Mouse (Mus musculus) adrenal gland, postnatal 25 days (tissue): ENCODE data around the gene Hist1h3b. TPM values are rescaled to one million over a fixed set of nuclear protein-coding genes. Genes with fewer than 3 reads are reported as not detected.

ENCODE experiments used
- DNase-seq: peaks from one replicate; pipeline ENCODE4 v3.0.0; 2021; ENCODE audit warnings: mixed read lengths
- microRNA-seq, 2 experiments: library from miRNA; unstranded; fragments of <30 nt; microRNA quantifications; one replicate each; pipeline ENCODE4 v1.2.0; 2021
- total RNA-seq: library from RNA; stranded (reverse); gene quantifications from 2 replicates; pipeline ENCODE4 v1.2.3, GENCODE M21; 2021

The Hist1h3b gene
- total RNA-seq, 1 experiment from 2014 or later = 94.0 TPM

DNA sequence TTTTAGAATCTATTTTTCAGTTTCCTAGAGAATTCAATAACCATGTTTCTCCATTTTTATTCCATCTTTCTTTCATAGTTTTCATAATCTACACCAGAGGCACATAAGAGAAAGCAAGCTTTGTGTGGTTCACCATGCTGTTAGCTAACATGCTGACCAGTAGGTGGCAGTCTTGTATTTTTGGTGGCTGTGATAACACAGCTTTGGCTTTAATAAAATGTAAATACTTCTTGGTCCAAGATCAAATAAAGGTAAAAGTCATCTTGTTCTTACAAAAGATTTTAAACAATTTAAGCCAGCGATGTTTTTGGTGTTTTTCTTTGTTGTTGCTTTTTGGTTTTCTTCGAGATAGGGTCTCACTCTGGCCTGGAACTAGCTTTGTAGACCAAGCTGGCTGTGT is 40.5 kb downstream of the Hist1h3b start:
- DNase-seq = peak; percentile 21

- no peak for DNase-seq
Observed at GRCm38 (mm10) chr13:23799405-23799804, 47.3 kb downstream of the Hist1h3b start.

Small RNA genes within 50 kb of the gene (microRNA-seq; reads per million reads assigned to microRNA genes)
- gene Gm44314 (0 reads per million in 2 experiments), gene Gm44484 (0 reads per million in 2 experiments)

Other genes with a start within 250 kb of the Hist1h3b start
- 474 and 516 TPM in 2 replicates for gene Hist1h4h, start 221.2 kb upstream of the Hist1h3b start, total RNA-seq
- 63.3 and 106 TPM in 2 replicates for gene Hist1h2af, start 218.4 kb upstream of the Hist1h3b start, total RNA-seq
- 24.0 and 39.4 TPM in 2 replicates for gene Hist1h3g, start 216.8 kb upstream of the Hist1h3b start, total RNA-seq
- gene Hist1h2bh, start 208.9 kb upstream of the Hist1h3b start, total RNA-seq = 6.6 and 6.8 TPM in 2 replicates
- gene Hist1h3f, start 208.2 kb upstream of the Hist1h3b start, total RNA-seq = 33.9 and 36.7 TPM in 2 replicates
- gene Hist1h4f, start 200.6 kb upstream of the Hist1h3b start, total RNA-seq = 127 and 189 TPM in 2 replicates
- gene Hist1h1d, start 199.0 kb upstream of the Hist1h3b start, total RNA-seq = 9.5 TPM in 2 replicates
- 66.8 and 86.4 TPM in 2 replicates for gene Hist1h3e, start 189.9 kb upstream of the Hist1h3b start, total RNA-seq
- gene Hist1h2ae, start 181.0 kb upstream of the Hist1h3b start, total RNA-seq = 14.5 and 15.5 TPM in 2 replicates
- 106 and 130 TPM in 2 replicates for gene Hist1h2bg, start 180.9 kb upstream of the Hist1h3b start, total RNA-seq
- 61.2 and 62.9 TPM in 2 replicates for gene Hist1h2bf, start 178.1 kb upstream of the Hist1h3b start, total RNA-seq
- gene Hist1h2ad, start 177.9 kb upstream of the Hist1h3b start, total RNA-seq = 2.3 and 9.6 TPM in 2 replicates
- 12.9 and 16.6 TPM in 2 replicates for gene Hist1h3d, start 176.5 kb upstream of the Hist1h3b start, total RNA-seq
- gene Hist1h4d, start 170.7 kb upstream of the Hist1h3b start, total RNA-seq = 174 and 185 TPM in 2 replicates
- 18.6 and 18.8 TPM in 2 replicates for gene Hist1h2be, start 131.1 kb upstream of the Hist1h3b start, total RNA-seq
- 102 and 118 TPM in 2 replicates for gene Hist1h1e, start 129.7 kb upstream of the Hist1h3b start, total RNA-seq
- gene Hist1h2ac, start 68.3 kb upstream of the Hist1h3b start, total RNA-seq = 3.5 and 4.3 TPM in 2 replicates
- 193 and 227 TPM in 2 replicates for gene Hist1h2bc, start 68.1 kb upstream of the Hist1h3b start, total RNA-seq
- gene Hist1h1t, start 56.5 kb upstream of the Hist1h3b start, total RNA-seq = not detected in 2 replicates
- 97.6 and 116 TPM in 2 replicates for gene Hist1h4c, start 53.8 kb upstream of the Hist1h3b start, total RNA-seq
- 37.3 and 49.1 TPM in 2 replicates for gene Hfe, start 41.4 kb upstream of the Hist1h3b start, total RNA-seq
- 248 and 316 TPM in 2 replicates for gene Hist1h1c, start 13.5 kb upstream of the Hist1h3b start, total RNA-seq
- 33.0 and 40.6 TPM in 2 replicates for gene Hist1h3c, start 6.7 kb upstream of the Hist1h3b start, total RNA-seq
- 56.1 and 68.8 TPM in 2 replicates for gene Hist1h2bb, start 5.5 kb upstream of the Hist1h3b start, total RNA-seq
- 76.6 and 90.4 TPM in 2 replicates for gene Hist1h2ab, start 1.1 kb upstream of the Hist1h3b start, total RNA-seq
- 127 and 163 TPM in 2 replicates for gene Hist1h4b, start 4.7 kb downstream of the Hist1h3b start, total RNA-seq
- gene Hist1h4a, start 9.0 kb downstream of the Hist1h3b start, total RNA-seq = 73.8 and 80.4 TPM in 2 replicates
- gene Hist1h3a, start 10.1 kb downstream of the Hist1h3b start, total RNA-seq = 78.8 and 80.4 TPM in 2 replicates
- gene Hist1h1a, start 11.4 kb downstream of the Hist1h3b start, total RNA-seq = 76.4 and 84.2 TPM in 2 replicates
- gene Trim38, start 17.6 kb downstream of the Hist1h3b start, total RNA-seq = 0.33 TPM in 1 of 2 replicates, not detected in the other
- 0.81 TPM in 1 of 2 replicates, not detected in the other for gene Slc17a2, start 54.7 kb downstream of the Hist1h3b start, total RNA-seq
- gene Slc17a3, start 87.2 kb downstream of the Hist1h3b start, total RNA-seq = 0.38 and 0.46 TPM in 2 replicates
- gene Slc17a1, start 115.5 kb downstream of the Hist1h3b start, total RNA-seq = not detected in 2 replicates
- gene Slc17a4, start 162.7 kb downstream of the Hist1h3b start, total RNA-seq = 0.30 TPM in 1 of 2 replicates, not detected in the other
- gene Hist1h2ba, start 181.9 kb downstream of the Hist1h3b start, total RNA-seq = not detected in 2 replicates
- gene Hist1h2aa, start 182.2 kb downstream of the Hist1h3b start, total RNA-seq = not detected in 2 replicates
- 0.90 and 2.9 TPM in 2 replicates for gene Scgn, start 238.9 kb downstream of the Hist1h3b start, total RNA-seq